Mouse (Mus musculus): ENCODE measurements around the gene Gm28047. TPM values are rescaled to one million over a fixed set of nuclear protein-coding genes. Genes with fewer than 3 reads are reported as not detected.

Gm28047 gene
- polyA plus RNA-seq, 2 experiments = not detected

DNA sequence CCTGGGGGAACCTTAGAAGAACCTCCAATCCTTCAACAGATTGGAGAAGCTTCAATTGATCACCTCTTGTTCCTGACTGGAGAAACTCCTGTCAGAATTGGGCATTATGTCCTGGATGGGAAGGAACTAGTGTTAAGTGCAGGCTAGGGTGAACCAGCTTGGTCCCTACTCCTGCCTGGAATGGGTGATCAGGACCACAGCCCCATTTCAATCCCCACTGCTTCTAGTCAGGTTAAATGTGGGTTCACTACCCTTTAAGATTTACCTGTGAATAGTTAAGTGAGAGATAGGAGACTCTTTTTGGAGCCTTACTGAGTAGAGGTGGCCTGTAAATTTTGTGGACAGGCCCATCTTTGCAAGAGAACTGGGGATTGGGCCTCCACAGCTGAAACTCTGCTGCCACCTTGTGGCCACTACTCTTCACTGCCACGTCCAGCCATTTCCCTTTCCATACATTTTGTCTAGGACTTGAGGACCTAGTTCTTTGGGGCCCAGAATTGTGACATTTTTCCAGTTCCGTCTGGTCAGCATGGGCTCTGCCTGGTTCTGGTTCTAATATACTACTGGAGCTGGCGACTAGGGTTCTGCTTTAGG is 99.9 kb downstream of the Gm28047 start, which contains the start of gene Npff:
Npff (minus strand) TSS at position 51 of the 594 bp plus-strand sequence.
- peak; percentile 39 to 56 (median 55) for DNase-seq (ENCODE audit: low read depth in 3 of 3, low spot score in 3 of 3)

DNA sequence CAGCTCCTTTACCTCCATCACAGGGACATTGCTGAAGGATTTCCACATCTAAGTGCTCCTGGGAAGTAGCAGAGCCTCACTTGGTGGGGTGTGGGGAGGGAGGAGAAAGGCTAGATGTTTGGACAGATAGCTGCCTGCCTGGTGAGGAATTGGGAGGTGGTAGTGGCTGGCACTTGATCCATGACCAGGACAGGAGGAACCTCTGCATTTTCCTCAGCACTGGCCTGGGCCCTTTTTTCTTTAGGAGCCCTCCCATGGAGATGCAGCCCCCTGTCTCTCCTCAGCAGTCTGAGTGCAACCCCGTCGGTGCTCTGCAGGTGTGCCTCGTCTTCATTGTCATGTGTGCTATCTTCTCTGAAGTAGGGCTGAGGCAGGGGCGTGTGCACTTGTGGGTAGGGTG is 103.4 kb downstream of the Gm28047 start:
- no peak overlapping the region for H3K4me2 ChIP-seq (ENCODE audit: low read depth)
- H3K27me3 ChIP-seq (ENCODE audit: control insufficient read depth, insufficient read depth, low read length) = no peaks in the 10 kb centered on the region
- H3K4me1 ChIP-seq (replicated peaks; ENCODE audit: control insufficient read depth in 2 of 2, insufficient read depth in 2 of 2, low read length in 1 of 2) = peaks cover 8 to 9% of the 10 kb centered on the region in 2 experiments
- no peaks in the 10 kb centered on the region; the same call in 1 of the 2 replicates for H3K36me3 ChIP-seq (replicated peaks; ENCODE audit: control insufficient read depth, insufficient read depth, low read depth)
- DNase-seq (ENCODE audit: low read depth in 3 of 3, low spot score in 3 of 3) (no peak), ATAC-seq (ENCODE audit: insufficient read depth) (no peak)
- TF ChIP-seq CTCF (IDR thresholded peaks at IDR 0.05; ENCODE audit: low read depth) (no peak), EP300 (IDR thresholded peaks at IDR 0.05; ENCODE audit: low read depth) (no peak)
- no peak overlapping the region for H3K9ac ChIP-seq (replicated peaks)
- no peak overlapping the region for H3K4me3 ChIP-seq (ENCODE audit: insufficient read depth in 1 of 2, low read depth in 2 of 2, low read length in 2 of 2)
- no peak overlapping the region for H3K27ac ChIP-seq
- WGBS (ENCODE audit: insufficient replicate concordance) = 62% methylated on average over 4 of the region's 4 CpGs
- no peaks in the 10 kb centered on the region for H3K9me3 ChIP-seq (ENCODE audit: control insufficient read depth, low read length)

More for the DNA sequence above, 99.9 kb downstream of the Gm28047 start, which contains the start of gene Npff:
- TF ChIP-seq EP300 (IDR thresholded peaks at IDR 0.05; ENCODE audit: low read depth) = no peak
- peak; percentile 97 for TF ChIP-seq CTCF (IDR thresholded peaks at IDR 0.05; ENCODE audit: low read depth)
- no peak within 1 kb of the TSS for H3K4me2 ChIP-seq (ENCODE audit: low read depth)
- H3K36me3 ChIP-seq (replicated peaks; ENCODE audit: control insufficient read depth, insufficient read depth, low read depth) = no peaks in the 10 kb centered on the region; the same call in 1 of the 2 replicates
- ATAC-seq (ENCODE audit: insufficient read depth) = peak; percentile 22; the same call in 1 of the 2 replicates
- H3K9me3 ChIP-seq (ENCODE audit: control insufficient read depth, low read length) = no peaks in the 10 kb centered on the region
- no peaks in the 10 kb centered on the region for H3K27me3 ChIP-seq (ENCODE audit: control insufficient read depth, insufficient read depth, low read length)
- H3K4me1 ChIP-seq (replicated peaks; ENCODE audit: control insufficient read depth in 2 of 2, insufficient read depth in 2 of 2, low read length in 1 of 2) = no peaks in the 10 kb centered on the region; a peak in 1 of 4 replicates
- H3K9ac ChIP-seq (replicated peaks) = no peak within 1 kb of the TSS
- H3K4me3 ChIP-seq (ENCODE audit: insufficient read depth in 1 of 2, low read depth in 2 of 2, low read length in 2 of 2) = no peak within 1 kb of the TSS
- 10% methylated on average over 3 of the region's 3 CpGs for WGBS (ENCODE audit: insufficient replicate concordance)
- no peak within 1 kb of the TSS for H3K27ac ChIP-seq

DNA sequence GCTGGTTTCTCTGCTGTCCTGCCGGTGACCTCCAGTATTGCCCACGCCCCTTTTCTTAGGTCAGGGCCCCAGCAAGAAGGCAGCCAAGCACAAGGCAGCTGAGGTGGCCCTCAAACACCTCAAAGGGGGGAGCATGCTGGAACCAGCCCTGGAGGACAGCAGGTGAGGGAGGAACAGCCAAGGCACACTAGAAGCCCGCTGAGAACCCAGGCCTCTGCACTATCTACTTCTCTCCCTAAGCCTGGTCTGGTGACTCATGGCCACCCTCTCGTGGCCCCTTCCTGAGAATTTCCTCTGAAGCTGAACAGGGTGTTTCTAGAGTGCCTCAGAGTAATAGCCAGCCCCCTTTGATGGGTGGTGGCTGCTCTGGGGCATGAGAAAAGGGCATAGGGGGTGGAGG is 104.5 kb downstream of the Gm28047 start:
- Histone ChIP-seq H3K9ac (replicated peaks) (peak overlapping the region; percentile 7; the same call in 1 of the 2 replicates), H3K4me1 (replicated peaks; ENCODE audit: control insufficient read depth in 2 of 2, insufficient read depth in 2 of 2, low read length in 1 of 2) (peaks cover 11 to 13% of the 10 kb centered on the region in 2 experiments), H3K36me3 (replicated peaks; ENCODE audit: control insufficient read depth, insufficient read depth, low read depth) (no peaks in the 10 kb centered on the region; the same call in 1 of the 2 replicates), H3K27me3 (ENCODE audit: control insufficient read depth, insufficient read depth, low read length) (peaks cover 3% of the 10 kb centered on the region), H3K27ac (no peak overlapping the region), H3K9me3 (ENCODE audit: control insufficient read depth, low read length) (no peaks in the 10 kb centered on the region), H3K4me2 (ENCODE audit: low read depth) (peak overlapping the region; percentile 93), H3K4me3 (ENCODE audit: insufficient read depth in 1 of 2, low read depth in 2 of 2, low read length in 2 of 2) (no peak overlapping the region)
- ATAC-seq (ENCODE audit: insufficient read depth) = no peak
- 22% methylated on average over 4 of the region's 4 CpGs for WGBS (ENCODE audit: insufficient replicate concordance)
- DNase-seq (ENCODE audit: low read depth in 3 of 3, low spot score in 3 of 3) = peak in 1 of 3 experiments; percentile 42
- TF ChIP-seq EP300 (IDR thresholded peaks at IDR 0.05; ENCODE audit: low read depth) = no peak
- TF ChIP-seq CTCF (IDR thresholded peaks at IDR 0.05; ENCODE audit: low read depth) = 0 out of 2 replicates have a peak, but pooled peaks have one; percentile 8

DNA sequence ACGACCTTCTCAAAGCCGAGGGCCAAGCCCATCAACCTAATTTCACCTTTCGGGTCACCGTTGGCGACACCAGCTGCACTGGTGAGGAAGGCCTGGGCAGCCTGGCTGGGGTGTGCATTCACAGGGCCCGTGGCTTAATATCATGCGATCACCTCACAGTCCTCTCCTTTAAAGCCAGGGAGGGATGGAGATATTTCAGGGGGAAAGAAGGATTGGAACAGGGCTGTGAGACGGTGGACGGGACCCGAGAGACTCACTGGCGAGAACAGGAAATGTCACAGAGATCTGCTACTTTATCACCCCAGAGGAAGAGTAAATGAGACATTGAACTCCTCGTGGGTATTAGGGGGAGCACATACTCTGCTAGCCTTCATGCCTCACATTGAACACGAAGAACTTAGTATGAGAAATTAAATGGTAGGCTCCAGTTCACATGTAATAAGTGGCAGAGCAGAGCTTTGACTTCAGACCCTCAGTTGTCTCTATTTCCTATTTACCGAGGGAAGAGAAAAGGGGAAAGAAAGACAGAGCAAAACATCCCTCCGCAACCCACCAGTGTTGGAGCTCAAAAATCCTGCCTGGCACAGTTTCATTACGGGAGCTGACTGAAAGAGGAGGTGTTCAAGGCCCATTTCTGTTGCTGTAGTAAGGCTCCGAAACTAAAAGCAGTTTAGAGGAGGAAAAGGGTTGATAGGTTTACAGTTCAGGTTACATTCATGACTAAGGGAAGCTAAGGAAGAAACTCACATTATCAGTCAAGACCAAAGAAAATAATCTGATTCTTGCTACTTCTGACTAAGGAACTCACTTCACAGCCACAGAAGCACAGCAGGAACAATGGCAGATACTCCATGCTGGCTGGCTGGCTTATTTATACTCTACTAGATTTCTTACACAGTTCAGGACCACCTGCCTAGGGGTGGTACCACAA is 105.4 kb downstream of the Gm28047 start:
- TF ChIP-seq EP300 (IDR thresholded peaks at IDR 0.05; ENCODE audit: low read depth) (no peak), CTCF (IDR thresholded peaks at IDR 0.05; ENCODE audit: low read depth) (no peak)
- H3K4me3 ChIP-seq (ENCODE audit: insufficient read depth in 1 of 2, low read depth in 2 of 2, low read length in 2 of 2) = peak overlapping the region; percentile 72 to 87
- no peaks in the 10 kb centered on the region for H3K9me3 ChIP-seq (ENCODE audit: control insufficient read depth, low read length)
- H3K4me2 ChIP-seq (ENCODE audit: low read depth) = peak overlapping the region; percentile 93
- H3K27me3 ChIP-seq (ENCODE audit: control insufficient read depth, insufficient read depth, low read length) = peaks cover 3% of the 10 kb centered on the region
- DNase-seq (ENCODE audit: low read depth in 3 of 3, low spot score in 3 of 3) (no peak), ATAC-seq (ENCODE audit: insufficient read depth) (no peak)
- no peaks in the 10 kb centered on the region for H3K36me3 ChIP-seq (replicated peaks; ENCODE audit: control insufficient read depth, insufficient read depth, low read depth)
- whole genome bisulfite sequencing (ENCODE audit: insufficient replicate concordance) = 28% methylated on average over 17 of the region's 17 CpGs
- peak overlapping the region; percentile 73 for H3K27ac ChIP-seq
- peaks cover 11 to 13% of the 10 kb centered on the region in 2 experiments for H3K4me1 ChIP-seq (replicated peaks; ENCODE audit: control insufficient read depth in 2 of 2, insufficient read depth in 2 of 2, low read length in 1 of 2)
- H3K9ac ChIP-seq (replicated peaks) = peak overlapping the region; percentile 78

DNA sequence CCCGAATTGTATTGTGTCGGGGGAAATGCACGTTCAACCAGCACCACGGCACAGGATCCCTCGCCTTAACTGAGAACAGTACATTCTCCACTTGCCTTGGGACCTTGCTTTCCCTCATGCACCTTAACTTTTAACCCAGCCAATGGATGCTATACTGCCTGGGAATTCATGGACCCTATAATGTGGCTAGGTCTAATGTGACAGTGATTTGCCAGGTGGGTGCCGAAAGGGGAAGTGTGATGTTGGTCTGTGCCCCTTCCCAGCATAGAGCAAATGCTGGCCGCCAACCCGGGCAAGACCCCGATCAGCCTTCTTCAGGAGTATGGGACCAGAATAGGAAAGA is 106.0 kb downstream of the Gm28047 start:
- H3K4me1 ChIP-seq (replicated peaks; ENCODE audit: control insufficient read depth in 2 of 2, insufficient read depth in 2 of 2, low read length in 1 of 2) = peaks cover 11 to 13% of the 10 kb centered on the region in 2 experiments
- ATAC-seq (ENCODE audit: insufficient read depth) = no peak
- no peak for DNase-seq (ENCODE audit: low read depth in 3 of 3, low spot score in 3 of 3)
- WGBS (ENCODE audit: insufficient replicate concordance) = 2% methylated on average over 9 of the region's 9 CpGs
- peaks cover 3% of the 10 kb centered on the region for H3K27me3 ChIP-seq (ENCODE audit: control insufficient read depth, insufficient read depth, low read length)
- TF ChIP-seq EP300 (IDR thresholded peaks at IDR 0.05; ENCODE audit: low read depth) (no peak), CTCF (IDR thresholded peaks at IDR 0.05; ENCODE audit: low read depth) (no peak)
- H3K9me3 ChIP-seq (ENCODE audit: control insufficient read depth, low read length) = no peaks in the 10 kb centered on the region
- H3K27ac ChIP-seq = peak overlapping the region; percentile 73
- peak overlapping the region; percentile 93 for H3K4me2 ChIP-seq (ENCODE audit: low read depth)
- H3K36me3 ChIP-seq (replicated peaks; ENCODE audit: control insufficient read depth, insufficient read depth, low read depth) = no peaks in the 10 kb centered on the region
- peak overlapping the region; percentile 78 for H3K9ac ChIP-seq (replicated peaks)
- peak overlapping the region; percentile 72 to 87 for H3K4me3 ChIP-seq (ENCODE audit: insufficient read depth in 1 of 2, low read depth in 2 of 2, low read length in 2 of 2)
